In the genomic region with DNA sequence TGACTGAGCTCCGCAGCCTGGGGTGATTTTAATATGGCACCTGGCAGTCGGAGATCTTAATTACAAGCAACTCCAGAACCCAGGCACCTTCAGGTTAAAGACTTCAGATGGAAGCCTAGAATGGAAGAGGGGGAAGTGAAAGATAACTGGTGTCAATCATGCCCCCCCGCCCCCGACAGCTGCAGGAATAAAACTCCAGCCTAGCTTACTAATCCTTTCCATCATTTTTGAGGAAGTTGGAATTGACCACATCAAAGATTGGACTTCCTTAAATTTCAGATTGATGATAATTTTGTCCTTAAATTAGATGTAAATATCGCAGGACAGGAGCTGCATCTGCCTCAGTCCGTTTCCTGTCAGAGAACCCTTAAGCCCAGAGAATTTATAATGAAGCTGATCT, we compare ENCODE assay signal across 19 mouse cellular contexts. TPM values are rescaled to one million over a fixed set of nuclear protein-coding genes. Genes with fewer than 3 reads are reported as not detected.
"Had no signal": no experiment of that assay in that cellular context is flagged by ENCODE, and none has a peak within 500 bp of the region (broad histone marks: within the 10 kb centered on the region; RNA-seq: fewer than 3 reads in every experiment).

No protein-coding gene starts in this region.

- H3K27ac ChIP-seq: midbrain, embryonic 10.5 days; midbrain, embryonic 12.5 days; neural tube, embryonic 13.5 days had no signal

- H3K9ac ChIP-seq: lung, embryonic 14.5 days; midbrain, embryonic 12.5 days; neural tube, embryonic 13.5 days had no signal

- H3K4me3 ChIP-seq: midbrain, embryonic 10.5 days; midbrain, embryonic 12.5 days; myocyte; neural tube, embryonic 13.5 days had no signal

- H3K4me1 ChIP-seq: midbrain, embryonic 12.5 days; neural tube, embryonic 13.5 days had no signal

- H3K27me3 ChIP-seq: midbrain, embryonic 12.5 days; neural tube, embryonic 13.5 days had no signal

- H3K36me3 ChIP-seq: midbrain, embryonic 10.5 days; midbrain, embryonic 12.5 days; neural tube, embryonic 13.5 days had no signal

- H3K9me3 ChIP-seq: midbrain, embryonic 10.5 days; midbrain, embryonic 12.5 days; neural tube, embryonic 13.5 days had no signal

- DNase-seq: lung, adult 18-20 months; lung, embryonic 14.5 days; lung, postnatal 10 days; lung, postnatal 4 days; midbrain, embryonic 14.5 days; right cerebral cortex, postnatal 14 days; spleen, adult 18-20 months; thymus, adult 18-20 months; thymus, postnatal 14 days; thymus, postnatal 36 days had no signal

- ATAC-seq: midbrain, embryonic 16.5 days had no signal

- H3K4me2 ChIP-seq: lung, embryonic 14.5 days; midbrain, embryonic 12.5 days; neural tube, embryonic 13.5 days had no signal

RNA-seq across cellular contexts. Expression of a gene that starts 8.4 kb away (rescaled TPM):
- total RNA-seq: megakaryocyte-erythroid progenitor cell, adult 5-6 weeks; neutrophil, adult 5-6 weeks had no signal
- polyA plus RNA-seq: liver, embryonic 16.5 days; lung, embryonic 14.5 days; myocyte; thymus, postnatal 0 days had no signal
